Mouse (Mus musculus): ENCODE measurements around the gene E430018J23Rik. TPM values are rescaled to one million over a fixed set of nuclear protein-coding genes. Genes with fewer than 3 reads are reported as not detected.
"Not testable (repeated sequence)": the region's sequence is repeated elsewhere in the genome, so short reads cannot be mapped to it uniquely, and the experiment has no call there.

E430018J23Rik gene
- polyA plus RNA-seq, 1 experiment = 1.9 TPM

DNA sequence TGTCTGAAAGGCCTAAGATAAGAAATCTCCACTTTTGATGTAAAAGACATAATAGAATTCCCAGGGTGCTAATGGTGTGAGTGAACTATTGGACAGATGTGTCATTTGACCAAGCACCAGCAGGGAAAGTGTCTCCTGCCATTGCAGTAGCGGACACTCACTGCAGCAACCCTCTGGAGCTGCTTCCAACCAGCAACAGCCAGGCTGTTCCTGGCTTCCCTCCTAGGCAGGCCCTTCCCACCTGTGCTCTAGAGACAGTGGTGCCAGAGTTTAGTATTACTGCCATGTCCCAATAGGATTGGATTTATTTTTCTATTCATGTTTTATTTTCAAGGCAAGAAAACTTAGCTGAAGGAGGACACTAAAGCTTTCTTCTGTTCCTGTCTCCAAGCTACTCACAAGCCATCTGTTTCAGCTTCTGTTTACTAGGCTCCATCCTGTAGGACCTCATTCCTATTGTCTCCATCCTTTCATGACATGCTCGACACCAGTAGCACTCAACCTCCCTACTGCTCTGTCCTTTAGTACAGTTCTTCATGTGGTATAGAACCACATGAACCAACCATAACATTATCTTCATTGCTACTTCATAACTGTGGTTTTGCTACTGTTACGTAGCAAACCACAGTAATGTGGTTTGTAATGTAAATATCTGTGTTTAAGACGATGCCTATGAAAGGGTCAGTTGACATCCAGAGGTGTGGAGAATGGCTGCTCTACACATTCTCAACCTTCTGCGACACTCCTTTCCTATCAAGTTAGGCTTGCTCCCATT, 42.0 kb downstream of the E430018J23Rik start:
- WGBS = 32% methylated on average over 5 of the region's 5 CpGs
- no peak for TF ChIP-seq POLR2A (IDR thresholded peaks at IDR 0.05; ENCODE audit: borderline replicate concordance, control insufficient read depth, low read depth, low read length)
- no peak for TF ChIP-seq CTCF (IDR thresholded peaks at IDR 0.05; ENCODE audit: control insufficient read depth, insufficient read depth, low read length)
- Histone ChIP-seq H3K4me3 (replicated peaks; ENCODE audit: control insufficient read depth, low read depth, low read length) (no peak overlapping the region), H3K4me1 (ENCODE audit: control insufficient read depth, insufficient read depth, low read length) (no peaks in the 10 kb centered on the region; the same call in 1 of the 2 replicates), H3K27ac (ENCODE audit: control insufficient read depth, insufficient read depth, low read depth, low read length, poor library complexity) (no peak overlapping the region)

DNA sequence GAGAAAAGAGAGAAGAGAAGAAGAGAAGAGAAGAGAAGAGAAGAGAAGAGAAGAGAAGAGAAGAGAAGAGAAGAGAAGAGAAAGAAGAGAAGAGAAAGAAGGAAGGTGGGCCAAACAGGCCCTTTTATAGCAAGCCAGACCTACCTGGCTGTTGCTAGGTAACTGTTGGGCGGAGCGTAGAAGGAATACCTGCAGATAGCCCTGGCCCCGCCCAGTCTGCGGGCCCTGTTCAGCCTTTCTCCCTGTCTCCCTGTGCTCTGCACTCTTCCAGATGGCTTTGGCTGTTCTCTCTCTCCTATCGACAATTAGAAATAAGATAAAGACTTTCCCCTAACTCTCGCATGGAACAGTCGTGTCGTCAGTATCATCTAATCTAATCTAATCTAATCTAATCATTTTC, 46.8 kb downstream of the E430018J23Rik start:
- 50% methylated on average over 8 of the region's 8 CpGs for WGBS
- TF ChIP-seq CTCF (IDR thresholded peaks at IDR 0.05; ENCODE audit: control insufficient read depth, insufficient read depth, low read length) (no peak), POLR2A (IDR thresholded peaks at IDR 0.05; ENCODE audit: borderline replicate concordance, control insufficient read depth, low read depth, low read length) (no peak)
- Histone ChIP-seq H3K4me1 (ENCODE audit: control insufficient read depth, insufficient read depth, low read length) (no peaks in the 10 kb centered on the region; the same call in 1 of the 2 replicates), H3K27ac (ENCODE audit: control insufficient read depth, insufficient read depth, low read depth, low read length, poor library complexity) (no peak overlapping the region), H3K4me3 (replicated peaks; ENCODE audit: control insufficient read depth, low read depth, low read length) (no peak overlapping the region)

DNA sequence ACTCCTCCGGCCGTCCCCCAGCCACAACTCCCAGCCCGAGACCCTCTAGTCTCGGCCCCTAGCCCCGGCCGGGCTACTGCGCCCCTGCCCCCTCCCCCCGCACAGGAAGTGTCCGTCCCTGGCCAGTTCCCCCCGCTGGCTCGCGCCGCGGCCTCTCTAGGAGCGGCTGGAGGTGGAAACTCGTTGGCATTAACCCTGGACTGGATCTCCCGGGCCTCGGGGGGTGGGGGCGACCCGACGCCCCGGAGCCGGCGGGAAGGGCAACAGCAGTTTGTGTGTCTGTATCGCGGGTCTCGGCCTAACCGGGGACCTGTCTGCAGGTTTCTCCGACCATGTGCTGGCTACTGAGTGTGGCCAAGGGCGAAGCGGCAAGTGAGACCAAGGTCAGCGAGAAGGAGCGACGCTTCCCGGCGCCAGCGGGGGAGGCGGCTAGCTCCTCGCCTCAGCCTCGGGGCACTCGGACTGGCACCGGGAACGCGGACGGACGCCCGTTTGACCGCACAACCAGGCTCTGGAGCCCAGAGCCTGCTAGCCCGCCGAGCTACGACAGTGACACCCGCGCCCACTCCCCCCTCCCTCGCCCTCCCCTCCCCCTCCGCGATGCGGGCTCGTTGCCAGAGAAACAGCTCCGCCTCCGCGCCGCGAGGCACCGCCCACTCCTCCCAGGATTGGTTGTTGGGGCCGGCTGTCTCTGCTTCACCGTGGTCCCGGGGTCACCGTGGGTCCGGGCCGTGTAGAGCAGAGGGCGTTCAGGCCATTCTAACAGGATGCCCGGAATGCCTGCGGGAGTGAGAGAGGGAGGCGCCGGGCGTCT, 47.7 kb downstream of the E430018J23Rik start, which contains the start of gene Zfp768:
Zfp768 (minus strand) TSS at position 78 of the 814 bp plus-strand sequence.
- H3K4me1 ChIP-seq (ENCODE audit: control insufficient read depth, insufficient read depth, low read length) = no peaks in the 10 kb centered on the region
- under 1% methylated on average over 76 of the region's 76 CpGs for WGBS
- peak within 1 kb of the TSS; percentile 78 for H3K4me3 ChIP-seq (replicated peaks; ENCODE audit: control insufficient read depth, low read depth, low read length)
- peak within 1 kb of the TSS; percentile 77 for H3K27ac ChIP-seq (ENCODE audit: control insufficient read depth, insufficient read depth, low read depth, low read length, poor library complexity)
- TF ChIP-seq POLR2A (IDR thresholded peaks at IDR 0.05; ENCODE audit: borderline replicate concordance, control insufficient read depth, low read depth, low read length) = peak; percentile 27; the same call in 1 of the 2 replicates
- no peak for TF ChIP-seq CTCF (IDR thresholded peaks at IDR 0.05; ENCODE audit: control insufficient read depth, insufficient read depth, low read length)

DNA sequence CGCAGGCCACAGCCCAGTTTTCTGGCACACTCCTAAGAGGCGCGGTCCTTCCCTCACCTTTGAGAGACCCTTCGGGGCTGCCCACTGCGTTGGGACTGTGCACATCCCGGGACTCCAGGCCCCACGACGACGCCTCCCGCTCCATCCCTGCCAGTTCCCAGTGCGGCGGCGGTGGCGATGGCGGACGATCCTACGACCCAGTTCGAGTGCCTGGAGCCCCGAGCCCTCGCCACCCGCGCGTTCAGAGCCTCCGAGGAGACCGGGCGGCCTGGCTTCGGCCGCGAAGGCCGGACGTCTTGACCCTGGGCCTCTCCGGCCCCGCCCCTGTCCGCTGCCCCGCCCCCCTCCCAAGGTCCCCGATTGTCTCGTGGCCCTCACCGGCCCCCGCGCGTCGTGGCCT, 48.3 kb downstream of the E430018J23Rik start:
- Histone ChIP-seq H3K27ac (ENCODE audit: control insufficient read depth, insufficient read depth, low read depth, low read length, poor library complexity) (peak overlapping the region; percentile 77), H3K4me3 (replicated peaks; ENCODE audit: control insufficient read depth, low read depth, low read length) (peak overlapping the region; percentile 78), H3K4me1 (ENCODE audit: control insufficient read depth, insufficient read depth, low read length) (no peaks in the 10 kb centered on the region)
- under 1% methylated on average over 42 of the region's 42 CpGs for WGBS
- TF ChIP-seq CTCF (IDR thresholded peaks at IDR 0.05; ENCODE audit: control insufficient read depth, insufficient read depth, low read length) (no peak), POLR2A (IDR thresholded peaks at IDR 0.05; ENCODE audit: borderline replicate concordance, control insufficient read depth, low read depth, low read length) (no peak)

DNA sequence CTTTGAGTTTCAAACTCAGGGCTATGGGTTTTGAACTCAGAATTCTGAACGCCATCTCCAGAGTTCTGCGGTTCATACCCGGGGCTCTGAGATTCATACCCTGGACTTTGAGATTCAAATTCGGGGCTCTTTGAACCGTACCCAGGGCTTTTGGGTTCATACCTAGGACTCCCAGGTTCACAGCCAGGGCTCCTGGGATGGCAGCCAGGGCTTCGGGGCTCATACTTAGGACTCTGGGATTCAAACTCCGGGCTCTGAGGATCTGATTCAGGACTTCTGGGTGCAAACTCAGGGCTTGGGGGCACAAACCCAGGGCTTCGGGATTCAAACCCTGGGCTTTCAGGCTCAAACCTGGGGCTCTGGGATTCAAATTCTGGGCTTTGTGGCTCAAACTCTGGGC, 49.1 kb downstream of the E430018J23Rik start:
- WGBS = 89% methylated on average over 8 of the region's 8 CpGs
- Histone ChIP-seq H3K4me1 (ENCODE audit: control insufficient read depth, insufficient read depth, low read length) (no peaks in the 10 kb centered on the region), H3K27ac (ENCODE audit: control insufficient read depth, insufficient read depth, low read depth, low read length, poor library complexity) (no peak overlapping the region), H3K4me3 (replicated peaks; ENCODE audit: control insufficient read depth, low read depth, low read length) (no peak overlapping the region)
- TF ChIP-seq POLR2A (IDR thresholded peaks at IDR 0.05; ENCODE audit: borderline replicate concordance, control insufficient read depth, low read depth, low read length) (no peak), CTCF (IDR thresholded peaks at IDR 0.05; ENCODE audit: control insufficient read depth, insufficient read depth, low read length) (no peak)

DNA sequence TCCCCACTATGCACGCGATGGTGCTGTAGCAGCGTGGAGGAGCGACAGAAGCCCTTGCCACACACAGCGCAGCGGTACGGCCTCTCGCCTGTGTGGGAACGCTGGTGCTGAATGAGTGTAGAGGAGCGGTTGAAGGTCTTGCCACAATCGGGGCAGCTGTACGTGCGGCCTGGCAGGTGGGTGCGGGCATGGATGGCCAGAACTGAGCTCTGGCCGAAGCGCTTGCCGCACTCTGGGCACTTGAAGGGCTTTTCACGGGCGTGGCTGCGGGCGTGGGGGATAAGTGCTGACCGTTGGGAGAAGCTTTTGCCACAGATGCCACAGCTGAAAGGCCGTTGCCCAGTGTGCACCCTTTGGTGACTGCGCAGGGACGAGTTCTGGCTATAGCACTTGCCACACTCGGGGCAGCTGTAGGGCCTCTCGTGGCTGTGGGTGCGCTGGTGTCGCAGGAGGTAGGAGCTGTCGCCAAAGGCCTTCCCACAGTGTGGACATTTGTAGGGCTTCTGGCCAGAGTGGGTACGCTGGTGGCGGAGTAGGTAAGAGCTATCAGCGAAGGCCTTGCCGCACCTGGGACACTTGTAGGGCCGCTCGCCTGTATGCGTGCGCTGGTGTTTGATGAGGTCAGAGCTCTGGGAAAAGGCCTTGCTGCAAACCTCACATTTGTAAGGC, 49.9 kb downstream of the E430018J23Rik start:
- H3K4me1 ChIP-seq (ENCODE audit: control insufficient read depth, insufficient read depth, low read length) = no peaks in the 10 kb centered on the region
- H3K27ac ChIP-seq (ENCODE audit: control insufficient read depth, insufficient read depth, low read depth, low read length, poor library complexity) = no peak overlapping the region
- no peak overlapping the region for H3K4me3 ChIP-seq (replicated peaks; ENCODE audit: control insufficient read depth, low read depth, low read length)
- no peak for TF ChIP-seq CTCF (IDR thresholded peaks at IDR 0.05; ENCODE audit: control insufficient read depth, insufficient read depth, low read length)
- TF ChIP-seq POLR2A (IDR thresholded peaks at IDR 0.05; ENCODE audit: borderline replicate concordance, control insufficient read depth, low read depth, low read length) = no peak; the same call in 1 of the 2 replicates
- 91% methylated on average over 38 of the region's 38 CpGs for WGBS

DNA sequence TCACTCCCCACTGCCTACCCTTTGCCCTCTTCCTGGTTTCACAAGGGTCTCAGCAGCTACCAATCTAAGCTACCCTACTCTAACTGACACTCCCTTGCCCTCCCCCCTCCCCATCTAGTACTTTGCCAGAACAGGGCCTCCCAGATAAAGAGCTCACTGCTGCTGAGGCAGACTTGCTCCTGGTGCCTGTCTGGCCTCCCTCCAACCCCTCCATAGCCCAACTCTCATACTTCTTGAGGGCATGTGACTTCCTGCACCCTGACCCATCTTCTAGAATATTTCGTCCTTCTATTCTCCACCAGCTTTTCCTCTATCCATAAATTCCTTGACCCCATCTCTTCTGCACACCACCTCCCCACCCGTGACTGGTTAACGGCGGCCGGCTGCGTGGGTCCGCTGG, 50.5 kb downstream of the E430018J23Rik start:
- 93% methylated on average over 7 of the region's 7 CpGs for WGBS
- Histone ChIP-seq H3K4me3 (replicated peaks; ENCODE audit: control insufficient read depth, low read depth, low read length) (no peak overlapping the region), H3K27ac (ENCODE audit: control insufficient read depth, insufficient read depth, low read depth, low read length, poor library complexity) (no peak overlapping the region), H3K4me1 (ENCODE audit: control insufficient read depth, insufficient read depth, low read length) (no peaks in the 10 kb centered on the region)
- no peak for TF ChIP-seq POLR2A (IDR thresholded peaks at IDR 0.05; ENCODE audit: borderline replicate concordance, control insufficient read depth, low read depth, low read length)
- no peak for TF ChIP-seq CTCF (IDR thresholded peaks at IDR 0.05; ENCODE audit: control insufficient read depth, insufficient read depth, low read length)

DNA sequence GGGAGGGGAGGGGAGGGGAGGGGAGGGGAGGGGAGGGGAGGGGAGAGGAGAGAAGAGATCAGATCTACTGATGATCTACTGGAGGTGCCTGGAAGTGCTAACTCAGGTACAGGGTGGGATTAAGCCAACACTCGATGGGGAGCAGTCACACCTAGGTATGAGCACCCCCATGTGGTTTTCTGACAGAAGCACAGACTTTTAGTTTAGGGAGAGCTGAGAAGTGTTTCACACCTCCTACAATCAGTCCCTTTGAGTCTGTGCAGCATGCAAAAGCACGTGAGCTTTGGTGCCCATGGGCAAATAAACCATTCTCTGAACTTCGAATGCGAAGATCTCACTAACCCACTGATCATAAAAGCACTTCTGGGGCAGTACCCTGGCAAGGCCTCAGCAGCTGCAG, 51.1 kb downstream of the E430018J23Rik start:
- TF ChIP-seq CTCF (IDR thresholded peaks at IDR 0.05; ENCODE audit: control insufficient read depth, insufficient read depth, low read length) (peak; percentile 21; the same call in 1 of the 2 replicates), POLR2A (IDR thresholded peaks at IDR 0.05; ENCODE audit: borderline replicate concordance, control insufficient read depth, low read depth, low read length) (no peak)
- Histone ChIP-seq H3K27ac (ENCODE audit: control insufficient read depth, insufficient read depth, low read depth, low read length, poor library complexity) (no peak overlapping the region), H3K4me3 (replicated peaks; ENCODE audit: control insufficient read depth, low read depth, low read length) (no peak overlapping the region), H3K4me1 (ENCODE audit: control insufficient read depth, insufficient read depth, low read length) (no peaks in the 10 kb centered on the region)
- WGBS = 46% methylated on average over 4 of the region's 4 CpGs

DNA sequence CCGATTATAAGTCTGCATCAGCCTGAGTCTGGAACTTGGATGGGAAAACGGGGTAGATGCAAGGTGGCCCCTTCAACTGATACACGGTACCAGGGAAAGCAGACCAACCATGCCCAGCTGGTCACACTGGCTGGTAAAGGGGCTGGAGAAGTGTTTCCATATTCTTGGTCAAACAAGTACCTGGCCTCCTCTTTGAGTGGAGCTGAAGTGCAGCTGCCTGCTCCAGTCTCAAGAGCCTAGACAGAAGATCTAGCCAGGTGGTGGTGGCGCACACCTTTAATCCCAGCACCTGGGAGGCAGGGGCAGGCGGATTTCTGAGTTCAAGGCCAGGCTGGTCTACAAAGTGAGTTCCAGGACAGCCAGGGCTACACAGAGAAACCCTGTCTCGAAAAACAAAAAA, 51.6 kb downstream of the E430018J23Rik start:
- not testable (repeated sequence) for H3K27ac ChIP-seq (ENCODE audit: control insufficient read depth, insufficient read depth, low read depth, low read length, poor library complexity); H3K4me3 ChIP-seq (replicated peaks; ENCODE audit: control insufficient read depth, low read depth, low read length); H3K4me1 ChIP-seq (ENCODE audit: control insufficient read depth, insufficient read depth, low read length)
- 82% methylated on average over 6 of the region's 6 CpGs for WGBS

Measured in bone marrow, adult 2 months (tissue).